Comparison of ENCODE assay signal across 27 mouse cellular contexts in the genomic region with DNA sequence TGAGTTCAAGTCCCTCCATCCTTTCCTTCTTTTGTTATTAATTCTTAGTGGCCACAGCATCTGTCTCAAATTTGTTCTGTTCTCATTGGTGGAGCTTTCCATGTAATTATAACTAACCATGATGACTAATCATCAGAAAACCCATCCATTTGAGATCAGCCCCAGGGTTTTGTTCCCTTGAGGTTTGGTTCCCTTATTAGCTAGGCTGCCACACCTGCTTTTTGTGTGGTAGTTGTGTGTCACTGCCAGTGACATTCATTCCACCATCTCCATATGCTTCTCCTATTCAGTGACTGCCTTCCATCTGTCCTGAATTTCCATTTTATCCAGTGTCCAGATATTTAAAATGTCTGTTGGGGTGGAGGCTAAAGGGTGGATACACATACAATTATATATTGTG. TPM values are rescaled to one million over a fixed set of nuclear protein-coding genes. Genes with fewer than 3 reads are reported as not detected.
DNase-seq lines count a peak whose midpoint lies in the region; ATAC-seq and TF ChIP-seq lines count a peak whose summit lies in the region.
"Had no signal": no experiment of that assay in that cellular context is flagged by ENCODE, and none has a peak within 500 bp of the region (broad histone marks: within the 10 kb centered on the region; RNA-seq: fewer than 3 reads in every experiment).

No protein-coding gene starts in this region.

- no peaks in the 10 kb centered on the region for H3K79me2 ChIP-seq in CH12.LX (replicated peaks; ENCODE audit: control insufficient read depth, extremely low read depth, insufficient read depth, poor library complexity, severe bottlenecking)

- no peak for TF ChIP-seq POLR2A in CH12.LX (IDR thresholded peaks at IDR 0.05; ENCODE audit: low read depth, low read length)
- no peak for TF ChIP-seq POLR2A in embryonic fibroblast, embryonic 13.5 days (IDR thresholded peaks at IDR 0.05; ENCODE audit: low read depth, low read length)

- H3K9me3 ChIP-seq in hindbrain, embryonic 11.5 days (ENCODE audit: control insufficient read depth, low read length): no peaks in the 10 kb centered on the region
- no peaks in the 10 kb centered on the region for H3K9me3 ChIP-seq in hindbrain, postnatal 0 days (ENCODE audit: low read length)
- peaks cover 4% of the 10 kb centered on the region for H3K9me3 ChIP-seq in CH12.LX (replicated peaks; ENCODE audit: low read length)
- H3K9me3 ChIP-seq: embryonic facial prominence, embryonic 13.5 days; forebrain, embryonic 15.5 days; hindbrain, embryonic 10.5 days had no signal

- dilution Hi-C loops in CH12.LX (cut with MboI; ENCODE audit: extremely low pct_ligation_motif_present, extremely low pct_unique_long_range_greater_than_20kb, low sequenced_read_pairs): no loop called here

- H3K36me3 ChIP-seq in hindbrain, embryonic 11.5 days (ENCODE audit: control insufficient read depth, insufficient read depth, low read length): no peaks in the 10 kb centered on the region
- H3K36me3 ChIP-seq in hindbrain, postnatal 0 days (ENCODE audit: insufficient read depth, low read length): no peaks in the 10 kb centered on the region
- no peaks in the 10 kb centered on the region for H3K36me3 ChIP-seq in CH12.LX (replicated peaks in 1 of 2; ENCODE audit: control insufficient read depth in 1 of 2, insufficient read depth in 1 of 2, low read length in 1 of 2)
- H3K36me3 ChIP-seq: embryonic facial prominence, embryonic 13.5 days; forebrain, embryonic 15.5 days; hindbrain, embryonic 10.5 days had no signal

- H3K4me3 ChIP-seq in hindbrain, embryonic 11.5 days (ENCODE audit: low read depth, low read length): no peak overlapping the region
- H3K4me3 ChIP-seq in hindbrain, postnatal 0 days (ENCODE audit: low read length): no peak overlapping the region
- no peak overlapping the region for H3K4me3 ChIP-seq in CH12.LX (replicated peaks in 1 of 3; ENCODE audit: low read depth in 2 of 3, low read length in 2 of 3, poor library complexity in 1 of 3)
- no peak overlapping the region for H3K4me3 ChIP-seq in embryonic fibroblast, embryonic 13.5 days (ENCODE audit: insufficient read depth, low read length)
- H3K4me3 ChIP-seq: embryonic facial prominence, embryonic 13.5 days; forebrain, embryonic 15.5 days; hindbrain, embryonic 10.5 days had no signal

- H3K27me3 ChIP-seq in hindbrain, embryonic 11.5 days (ENCODE audit: control insufficient read depth, insufficient read depth, low read length): no peaks in the 10 kb centered on the region
- no peaks in the 10 kb centered on the region for H3K27me3 ChIP-seq in hindbrain, postnatal 0 days (ENCODE audit: insufficient read depth, low read length)
- no peaks in the 10 kb centered on the region for H3K27me3 ChIP-seq in CH12.LX (replicated peaks)
- H3K27me3 ChIP-seq: embryonic facial prominence, embryonic 13.5 days; forebrain, embryonic 15.5 days; Patski had no signal

- TF ChIP-seq CTCF in hindbrain, postnatal 0 days (IDR thresholded peaks at IDR 0.05; ENCODE audit: low read depth): no peak
- TF ChIP-seq CTCF in CH12.LX (conservative IDR thresholded peaks at IDR 0.05 in 1 of 2, IDR thresholded peaks at IDR 0.05 in 1 of 2; ENCODE audit: low read depth in 2 of 2, low read length in 2 of 2): no peak
- no peak for TF ChIP-seq CTCF in embryonic fibroblast, embryonic 13.5 days (IDR thresholded peaks at IDR 0.05; ENCODE audit: borderline replicate concordance, insufficient read depth, low read length)

- DNase-seq in hindbrain, embryonic 11.5 days (ENCODE audit: low spot score): peak; percentile 3
- no peak for DNase-seq in hindbrain, postnatal 0 days (ENCODE audit: low spot score)
- DNase-seq in CH12.LX (ENCODE audit: extremely low read depth) (peak; percentile 55), adipocyte (ENCODE audit: low spot score) (no peak)
- no peak for DNase-seq in right cerebral cortex, postnatal 10 days (ENCODE audit: low spot score in 2 of 2)
- DNase-seq: adrenal gland, adult 2 months; adrenal gland, postnatal 14 days; cerebellum, adult 11 months; cerebellum, adult 2 months; cerebellum, adult 9-11 months; cerebellum, postnatal 25 days; gastrocnemius, postnatal 10 days; gastrocnemius, postnatal 36 days; heart, postnatal 36 days; kidney, adult 2 months had no signal

- no peak for ATAC-seq in hindbrain, embryonic 11.5 days (ENCODE audit: low FRiP score)
- no peak for ATAC-seq in hindbrain, postnatal 0 days
- ATAC-seq: forebrain, embryonic 15.5 days; intestine, postnatal 0 days; Patski had no signal

- no peak for TF ChIP-seq RAD21 in CH12.LX (IDR thresholded peaks at IDR 0.05; ENCODE audit: low read depth, low read length)

- H3K27ac ChIP-seq in hindbrain, embryonic 11.5 days (ENCODE audit: low read depth, low read length): no peak overlapping the region
- H3K27ac ChIP-seq in hindbrain, postnatal 0 days: no peak overlapping the region
- H3K27ac ChIP-seq in CH12.LX (ENCODE audit: insufficient read depth, low read depth): no peak overlapping the region
- peak overlapping the region; percentile 100 for H3K27ac ChIP-seq in embryonic fibroblast, embryonic 13.5 days (ENCODE audit: insufficient read depth, low read length)
- H3K27ac ChIP-seq: embryonic facial prominence, embryonic 13.5 days; forebrain, embryonic 15.5 days; hindbrain, embryonic 10.5 days; hindbrain, embryonic 14.5 days had no signal

- H3K9ac ChIP-seq in hindbrain, embryonic 11.5 days (ENCODE audit: low read depth, low read length): no peak overlapping the region
- no peak overlapping the region for H3K9ac ChIP-seq in hindbrain, postnatal 0 days (replicated peaks; ENCODE audit: low read length)
- H3K9ac ChIP-seq in CH12.LX (ENCODE audit: insufficient read depth, low read depth): no peak overlapping the region
- H3K9ac ChIP-seq: embryonic facial prominence, embryonic 13.5 days; forebrain, embryonic 15.5 days; hindbrain, embryonic 14.5 days had no signal

- TF ChIP-seq EP300 in CH12.LX (IDR thresholded peaks at IDR 0.05; ENCODE audit: low read length): no peak

- in situ Hi-C loops in CH12.LX (cut with MboI; ENCODE audit: low pct_ligation_motif_present, low pct_unique_long_range_greater_than_20kb, low sequenced_read_pairs): no loop called here

- H3K4me1 ChIP-seq in hindbrain, embryonic 11.5 days (replicated peaks; ENCODE audit: control insufficient read depth, insufficient read depth, low read length): no peaks in the 10 kb centered on the region
- no peaks in the 10 kb centered on the region for H3K4me1 ChIP-seq in hindbrain, postnatal 0 days (ENCODE audit: insufficient read depth, low read length)
- peaks cover 0 to 12% of the 10 kb centered on the region in 2 experiments; a peak in 1 of 4 replicates for H3K4me1 ChIP-seq in CH12.LX (ENCODE audit: control insufficient read depth in 1 of 2, insufficient read depth in 2 of 2)
- H3K4me1 ChIP-seq in embryonic fibroblast, embryonic 13.5 days (ENCODE audit: control insufficient read depth, insufficient read depth, low read length): peaks cover 4% of the 10 kb centered on the region
- H3K4me1 ChIP-seq: embryonic facial prominence, embryonic 13.5 days; forebrain, embryonic 15.5 days; hindbrain, embryonic 10.5 days had no signal

- no peak overlapping the region for H3K4me2 ChIP-seq in hindbrain, embryonic 11.5 days (replicated peaks; ENCODE audit: low read depth, low read length)
- H3K4me2 ChIP-seq in hindbrain, postnatal 0 days (ENCODE audit: low read depth, low read length): no peak overlapping the region
- no peak overlapping the region for H3K4me2 ChIP-seq in CH12.LX (ENCODE audit: insufficient read depth, low read depth, poor library complexity, severe bottlenecking)
- H3K4me2 ChIP-seq: embryonic facial prominence, embryonic 13.5 days; forebrain, embryonic 15.5 days; heart, embryonic 11.5 days; hindbrain, embryonic 14.5 days had no signal

TF ChIP-seq in CH12.LX, 34 proteins besides CTCF, POLR2A, EP300 and RAD21:
- TF ChIP-seq SIN3A (IDR thresholded peaks at IDR 0.05; ENCODE audit: low read length): no peak

RNA-seq across cellular contexts. Expression of gene Fam19a1, which starts 41.4 kb away (rescaled TPM):
- polyA plus RNA-seq in hindbrain, embryonic 11.5 days (2014; fragmentation: Nextera tagmentation; extraction: Ambion mirVana): 1.3 and 1.7 TPM in 2 replicates
- 10.1 and 10.8 TPM in 2 replicates for total RNA-seq in hindbrain, postnatal 0 days (2014; rRNA removed)
- polyA plus RNA-seq in hindbrain, postnatal 0 days (2015; fragmentation: Nextera tagmentation; extraction: Ambion mirVana): 13.2 and 13.3 TPM in 2 replicates
- 0.08 TPM in 1 of 2 replicates, not detected in the other for total RNA-seq in CH12.LX (2012; rRNA removed)
- total RNA-seq in CH12.LX (2014; rRNA removed): 0.08 TPM in 1 of 2 replicates, not detected in the other
- 0.14 TPM in 1 of 2 replicates, not detected in the other for polyA plus RNA-seq in CH12.LX (2012; ENCODE audit: insufficient read length, low read depth)
- 0.32 and 1.1 TPM in 2 replicates for polyA plus RNA-seq in embryonic fibroblast, embryonic 13.5 days (2011; ENCODE audit: insufficient read length, low read depth, missing spikeins)
- total RNA-seq: common myeloid progenitor, adult 5-6 weeks; gastrocnemius, postnatal 36 days; granulocyte monocyte progenitor cell, adult 5-6 weeks; heart, adult 8-10 months; MEL had no signal
- polyA plus RNA-seq: Patski had no signal

Comparison
In these comparisons a context has a peak if more than half of its experiments do, and no peak if none do; other contexts are left out.
1. DNase-seq: peak in hindbrain, embryonic 11.5 days (single experiment) and CH12.LX (single experiment); none in hindbrain, postnatal 0 days (single experiment), right cerebral cortex, postnatal 10 days (0 of 2) and adipocyte (single experiment).